Mouse (Mus musculus): Measurements from ENCODE around the gene Wnt9b.

DNA sequence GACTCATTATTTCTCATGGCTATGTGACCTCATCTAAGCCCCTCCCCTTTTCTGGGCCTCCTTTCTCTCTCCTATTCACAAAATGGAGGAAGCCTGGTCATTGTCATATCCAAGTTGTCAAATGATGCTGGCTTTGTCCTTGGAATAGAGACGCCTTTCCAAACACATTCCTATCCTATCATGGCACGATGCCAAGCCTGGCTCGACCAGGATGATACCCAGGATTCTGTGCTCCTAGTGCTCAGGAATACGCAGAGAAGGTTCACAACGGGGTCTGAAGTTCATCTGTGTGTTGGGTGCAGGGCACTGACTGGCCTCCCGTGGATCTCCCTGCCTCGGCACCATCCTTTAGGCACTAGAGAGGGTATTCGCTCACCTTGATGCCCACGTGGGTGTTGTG lies 18.0 kb downstream of the Wnt9b start:
- TF ChIP-seq CTCF (IDR thresholded peaks at IDR 0.05; ENCODE audit: low read depth) (no peak), EP300 (IDR thresholded peaks at IDR 0.05; ENCODE audit: low read depth) (no peak)
